Comparison of ENCODE assay signal across 37 mouse cellular contexts in genomic region chr9:114501111-114501510, GRCm38 (mm10). TPM values are rescaled to one million over a fixed set of nuclear protein-coding genes. Genes with fewer than 3 reads are reported as not detected.
DNase-seq lines count a peak whose midpoint lies in the region; ATAC-seq and TF ChIP-seq lines count a peak whose summit lies in the region.
"Had no signal": no experiment of that assay in that cellular context is flagged by ENCODE, and none has a peak within 500 bp of the region (broad histone marks: within the 10 kb centered on the region; RNA-seq: fewer than 3 reads in every experiment).

No protein-coding gene starts in this region.

- no peaks in the 10 kb centered on the region for H3K27me3 ChIP-seq in E14TG2a.4 (ENCODE audit: insufficient read depth, low read length)
- H3K27me3 ChIP-seq: embryonic facial prominence, embryonic 12.5 days; hindbrain, embryonic 13.5 days; limb, embryonic 13.5 days; liver, embryonic 13.5 days; neural tube, embryonic 12.5 days had no signal

- H3K9me3 ChIP-seq in E14TG2a.4 (ENCODE audit: low read length) = no peaks in the 10 kb centered on the region
- H3K9me3 ChIP-seq: embryonic facial prominence, embryonic 12.5 days; G1E; hindbrain, embryonic 13.5 days; kidney, embryonic 15.5 days; liver, embryonic 13.5 days; midbrain, embryonic 12.5 days; neural tube, embryonic 12.5 days had no signal

- H3K4me3 ChIP-seq in E14TG2a.4 (replicated peaks; ENCODE audit: low read length) = peak overlapping the region; percentile 24; the same call in 1 of the 2 replicates
- H3K4me3 ChIP-seq: embryonic facial prominence, embryonic 12.5 days; hindbrain, embryonic 13.5 days; kidney, embryonic 15.5 days; layer of hippocampus, adult 2 months; left cerebral cortex, adult 2 months; limb, embryonic 13.5 days; liver, embryonic 13.5 days; midbrain, embryonic 12.5 days; myocyte; neural tube, embryonic 12.5 days had no signal

- DNase-seq in 3T3-L1 (ENCODE audit: low read depth, low spot score) (peak; percentile 51), MEL-GATA-1-ER (ENCODE audit: extremely low read depth, low read depth) (peak; percentile 67)
- no peak for DNase-seq in kidney, adult 8-10 months
- no peak for DNase-seq in heart, postnatal 25 days (ENCODE audit: low spot score)
- DNase-seq in urinary bladder, postnatal 4 days (ENCODE audit: low spot score in 2 of 2) = no peak
- DNase-seq in heart, adult 11 months = no peak
- DNase-seq: adrenal gland, adult 2 months; adrenal gland, postnatal 36 days; cerebellum, adult 2 months; cerebellum, postnatal 14 days; forebrain, postnatal 0 days; gastrocnemius, postnatal 14 days; heart, adult 18-20 months; heart, postnatal 4 days; kidney, postnatal 36 days; liver, embryonic 13.5 days; lung, adult 18-20 months; lung, postnatal 14 days; right cerebral cortex, adult 18-20 months; right cerebral cortex, postnatal 4 days had no signal

- intact Hi-C loops in heart, postnatal 25 days (cut with DNase I) = no loop called here

- H3K36me3 ChIP-seq in E14TG2a.4 (ENCODE audit: insufficient read depth, low read length) = peaks cover 20% of the 10 kb centered on the region
- H3K36me3 ChIP-seq: embryonic facial prominence, embryonic 12.5 days; G1E; hindbrain, embryonic 13.5 days; kidney, embryonic 15.5 days; limb, embryonic 13.5 days; liver, embryonic 13.5 days; midbrain, embryonic 12.5 days; neural tube, embryonic 12.5 days had no signal

- peak; percentile 55 for ATAC-seq in granulocyte monocyte progenitor cell, adult 5-6 weeks (replicated peaks; ENCODE audit: poor library complexity, severe bottlenecking)
- ATAC-seq: activated CD4-positive, CD25-positive, alpha-beta regulatory T cell, adult 4 months; forebrain, postnatal 0 days; intestine, postnatal 0 days had no signal

- H3K4me1 ChIP-seq in E14TG2a.4 (replicated peaks; ENCODE audit: low read depth, low read length) = peaks cover 73% of the 10 kb centered on the region
- H3K4me1 ChIP-seq: hindbrain, embryonic 13.5 days; midbrain, embryonic 12.5 days; neural tube, embryonic 12.5 days had no signal

- TF ChIP-seq CTCF in E14TG2a.4 (conservative IDR thresholded peaks at IDR 0.05; ENCODE audit: low read length) = no peak

RNA-seq across cellular contexts. Expression of gene Ccr4, which starts 3.6 kb away (rescaled TPM):
- total RNA-seq in granulocyte monocyte progenitor cell, adult 5-6 weeks (2014; fragmentation: Nextera tagmentation) = not detected in 2 replicates
- total RNA-seq in granulocyte monocyte progenitor cell, adult 5-6 weeks (2017) = not detected in 2 replicates
- total RNA-seq in heart, postnatal 25 days (2021) = not detected
- total RNA-seq: adrenal gland, adult 2 months; adrenal gland, postnatal 36 days; forebrain, postnatal 0 days; G1E; gastrocnemius, postnatal 14 days; heart, adult 18-20 months; heart, postnatal 4 days; layer of hippocampus, adult 2 months; layer of hippocampus, postnatal 14 days; left cerebral cortex, adult 2 months; left cerebral cortex, postnatal 36 days; midbrain, postnatal 0 days had no signal

RNA-seq across cellular contexts. Expression of gene C130032M10Rik, which starts 14.4 kb away (rescaled TPM):
- total RNA-seq in granulocyte monocyte progenitor cell, adult 5-6 weeks (2014; fragmentation: Nextera tagmentation) = not detected in 2 replicates
- not detected in 2 replicates for total RNA-seq in granulocyte monocyte progenitor cell, adult 5-6 weeks (2017)
- total RNA-seq in heart, postnatal 25 days (2021) = not detected
- total RNA-seq: adrenal gland, postnatal 36 days; forebrain, postnatal 0 days; G1E; gastrocnemius, postnatal 14 days; heart, adult 18-20 months; heart, postnatal 4 days; layer of hippocampus, adult 2 months; layer of hippocampus, postnatal 14 days; left cerebral cortex, adult 2 months; left cerebral cortex, postnatal 36 days; midbrain, postnatal 0 days had no signal

Comparison
In these comparisons a context has a peak if more than half of its experiments do, and no peak if none do; other contexts are left out.
1. DNase-seq: peak in 3T3-L1 (single experiment) and MEL-GATA-1-ER (single experiment); none in kidney, adult 8-10 months (0 of 2), heart, postnatal 25 days (single experiment), urinary bladder, postnatal 4 days (0 of 2) and heart, adult 11 months (single experiment).